Mouse (Mus musculus) heart, postnatal 0 days (tissue): Measurements from ENCODE around the gene Hydin. TPM values are rescaled to one million over a fixed set of nuclear protein-coding genes. Genes with fewer than 3 reads are reported as not detected.
A peak's percentile ranks its signal among the peaks of the same experiment; 100 is the strongest.

Experiments
- ATAC-seq: fragments of 200-750 bp; cut with Nextera tagmentation; 2 replicates; pipeline ENCODE4 v1.8.0; 2017; ENCODE audit warnings: low read depth, moderate number of reproducible peaks, moderate library complexity; ENCODE audit not compliant: insufficient read depth
- DNase-seq: peaks from one replicate; pipeline ENCODE4 v3.0.0-alpha.2; 2016; ENCODE audit warnings: low spot score
- H3K27ac ChIP-seq: fragments of 300-500 bp; sonication (generic); 2 replicates; pipeline ENCODE4 v1.5.1; 2014; ENCODE audit warnings: low read depth, mild to moderate bottlenecking
- H3K27me3 ChIP-seq: fragments of 300-500 bp; sonication (generic); 2 replicates; pipeline ENCODE4 v1.6.1; 2014; ENCODE audit warnings: low read length, mixed read lengths; ENCODE audit not compliant: control insufficient read depth, insufficient read depth
- H3K36me3 ChIP-seq: fragments of 300-500 bp; sonication (generic); replicated peaks from 2 replicates; pipeline ENCODE4 v1.6.1; 2014; ENCODE audit warnings: low read length, mixed read lengths; ENCODE audit not compliant: control insufficient read depth, insufficient read depth
- H3K4me1 ChIP-seq: fragments of 300-500 bp; sonication (generic); 2 replicates; pipeline ENCODE4 v1.6.1; 2014; ENCODE audit warnings: antibody characterized with exemption; ENCODE audit not compliant: control insufficient read depth, insufficient read depth
- H3K4me2 ChIP-seq: fragments of 300-500 bp; sonication (generic); 2 replicates; pipeline ENCODE4 v1.6.1; 2014; ENCODE audit warnings: low read depth, mild to moderate bottlenecking, low read length, moderate library complexity
- H3K4me3 ChIP-seq: fragments of 300-500 bp; sonication (generic); 2 replicates; pipeline ENCODE4 v1.5.1; 2014; ENCODE audit warnings: low read depth, low read length
- H3K9ac ChIP-seq: fragments of 300-500 bp; sonication (generic); replicated peaks from 2 replicates; pipeline ENCODE4 v1.6.1; 2014; ENCODE audit warnings: low read depth, low read length, mixed read lengths
- H3K9me3 ChIP-seq: fragments of 300-500 bp; sonication (generic); replicated peaks from 2 replicates; pipeline ENCODE4 v1.6.1; 2016; ENCODE audit warnings: low read length; ENCODE audit not compliant: control insufficient read depth
- CTCF ChIP-seq: IDR thresholded peaks from 2 replicates; pipeline ENCODE4 v1.5.1; 2016; ENCODE audit warnings: antibody characterized with exemption, control low read depth, low read depth
- EP300 ChIP-seq: IDR thresholded peaks from 2 replicates; pipeline ENCODE4 v1.6.1; 2016; ENCODE audit warnings: antibody characterized with exemption, low read depth
- WGBS: fragments of 180-500 bp; shearing (Covaris S2); extraction: QIAGEN DNeasy Blood & Tissue Kit; methylation state at CpG from one replicate; pipeline ENCODE4 v1.1.7; 2014; 5-methylcytosine and 5-hydroxymethylcytosine counted together
- polyA plus RNA-seq: library from polyadenylated mRNA; unstranded; fragments of >200 nt; fragmentation: Nextera tagmentation; extraction: Ambion mirVana; gene quantifications from 2 replicates; pipeline ENCODE4 v1.2.1, GENCODE M21; 2015
- total RNA-seq: library from RNA; depleted of rRNA; stranded (reverse); fragments of >200 nt; gene quantifications from 2 replicates; pipeline ENCODE4 v1.2.3, GENCODE M21; 2014; ENCODE audit warnings: low replicate concordance

Hydin gene
- total and polyA plus RNA-seq, 2 experiments from 2014 or later: 0.03 to 0.04 TPM

- Histone ChIP-seq H3K27me3 (no peaks in the 10 kb centered on the region), H3K4me1 (no peaks in the 10 kb centered on the region), H3K4me2 (no peak overlapping the region), H3K27ac (no peak overlapping the region), H3K9ac (no peak overlapping the region), H3K4me3 (no peak overlapping the region), H3K36me3 (no peaks in the 10 kb centered on the region), H3K9me3 (no peaks in the 10 kb centered on the region)
- no peak for DNase-seq
- 88% methylated on average over 7 of the region's 7 CpGs for WGBS
- ATAC-seq: no peak
- TF ChIP-seq EP300: no peak
- no peak for TF ChIP-seq CTCF
Measured at GRCm38 (mm10) chr8:110417801-110418200, 151.0 kb downstream of the Hydin start.

GRCm38 (mm10) chr8:110419711-110420110 is 152.9 kb downstream of the Hydin start:
- TF ChIP-seq EP300 (no peak), CTCF (no peak)

GRCm38 (mm10) chr8:110420221-110420620 is 153.4 kb downstream of the Hydin start:
- ATAC-seq: no peak
- 82% methylated on average over 3 of the region's 3 CpGs for WGBS
- Histone ChIP-seq H3K4me1 (no peaks in the 10 kb centered on the region), H3K9ac (no peak overlapping the region), H3K4me3 (no peak overlapping the region), H3K27me3 (no peaks in the 10 kb centered on the region), H3K4me2 (no peak overlapping the region), H3K36me3 (no peaks in the 10 kb centered on the region), H3K9me3 (no peaks in the 10 kb centered on the region), H3K27ac (no peak overlapping the region)
- TF ChIP-seq EP300 (no peak), CTCF (no peak)
- DNase-seq: no peak

More at GRCm38 (mm10) chr8:110419711-110420110, 152.9 kb downstream of the Hydin start:
- ATAC-seq (no peak), DNase-seq (peak; percentile 51)
- Histone ChIP-seq H3K4me2 (no peak overlapping the region), H3K4me1 (no peaks in the 10 kb centered on the region), H3K27ac (no peak overlapping the region), H3K36me3 (no peaks in the 10 kb centered on the region), H3K9me3 (no peaks in the 10 kb centered on the region), H3K4me3 (no peak overlapping the region), H3K9ac (no peak overlapping the region), H3K27me3 (no peaks in the 10 kb centered on the region)
- WGBS: 25% methylated on average over 5 of the region's 5 CpGs

GRCm38 (mm10) chr8:110424146-110424545 is 157.4 kb downstream of the Hydin start:
- ATAC-seq (no peak), DNase-seq (no peak)
- Histone ChIP-seq H3K36me3 (no peaks in the 10 kb centered on the region), H3K9ac (no peak overlapping the region), H3K4me2 (no peak overlapping the region), H3K27ac (no peak overlapping the region), H3K27me3 (no peaks in the 10 kb centered on the region), H3K9me3 (no peaks in the 10 kb centered on the region), H3K4me1 (no peaks in the 10 kb centered on the region), H3K4me3 (no peak overlapping the region)
- TF ChIP-seq CTCF (no peak), EP300 (no peak)
- 74% methylated on average over 8 of the region's 8 CpGs for WGBS

- Histone ChIP-seq H3K9ac (no peak overlapping the region), H3K27ac (no peak overlapping the region), H3K36me3 (no peaks in the 10 kb centered on the region), H3K9me3 (no peaks in the 10 kb centered on the region), H3K27me3 (no peaks in the 10 kb centered on the region), H3K4me1 (no peaks in the 10 kb centered on the region), H3K4me2 (no peak overlapping the region), H3K4me3 (no peak overlapping the region)
- ATAC-seq (no peak), DNase-seq (no peak)
- 74% methylated on average over 3 of the region's 3 CpGs for WGBS
- TF ChIP-seq CTCF: no peak
- TF ChIP-seq EP300: no peak
Measured at GRCm38 (mm10) chr8:110431340-110431739, 164.6 kb downstream of the Hydin start.

GRCm38 (mm10) chr8:110440528-110440927 is 173.8 kb downstream of the Hydin start:
- Histone ChIP-seq H3K36me3 (no peaks in the 10 kb centered on the region), H3K27me3 (no peaks in the 10 kb centered on the region), H3K9ac (no peak overlapping the region), H3K4me1 (no peaks in the 10 kb centered on the region), H3K4me2 (no peak overlapping the region), H3K4me3 (no peak overlapping the region), H3K9me3 (no peaks in the 10 kb centered on the region), H3K27ac (no peak overlapping the region)
- 57% methylated on average over 4 of the region's 4 CpGs for WGBS
- no peak for ATAC-seq
- no peak for DNase-seq
- no peak for TF ChIP-seq CTCF
- TF ChIP-seq EP300: no peak
